Mouse (Mus musculus) G1E (cell line): ENCODE measurements at regions not wholly inside any gene's neighbourhood (a gene's known extent, or its start where the extent isn't known, plus 50 kb on each side); places are given as distances from the start of the nearest gene placed in this dataset.

ENCODE experiments used
- CTCF ChIP-seq: IDR thresholded peaks from 2 replicates; pipeline ENCODE4 v1.5.1; 2012; ENCODE audit warnings: low read depth, low read length, inconsistent platforms, mixed read lengths
- GATA1 ChIP-seq: IDR thresholded peaks from 2 replicates; pipeline ENCODE4 v1.6.1; 2012; ENCODE audit warnings: borderline replicate concordance, low read length, inconsistent platforms, mixed read lengths
- GATA2 ChIP-seq: IDR thresholded peaks from 2 replicates; pipeline ENCODE4 v1.6.1; 2012; ENCODE audit warnings: low read depth, low read length, inconsistent platforms, borderline replicate concordance
- TAL1 ChIP-seq: conservative IDR thresholded peaks from 2 replicates; pipeline ENCODE4 v1.6.1; 2012; ENCODE audit warnings: low read depth, low read length, inconsistent platforms, mixed read lengths

- TF ChIP-seq CTCF, result no peak
- no peak for TF ChIP-seq GATA1
- TF ChIP-seq TAL1, result no peak
- no peak for TF ChIP-seq GATA2
These were observed 80.7 kb downstream of the 1810010D01Rik start for GRCm38 (mm10) chr7:145127180-145127579.
